Mouse (Mus musculus): Measurements from ENCODE around the gene Polr2i. TPM values are rescaled to one million over a fixed set of nuclear protein-coding genes. Genes with fewer than 3 reads are reported as not detected.

Polr2i gene
- polyA plus RNA-seq, 1 experiment from 2014 or later, result 158 TPM

DNA sequence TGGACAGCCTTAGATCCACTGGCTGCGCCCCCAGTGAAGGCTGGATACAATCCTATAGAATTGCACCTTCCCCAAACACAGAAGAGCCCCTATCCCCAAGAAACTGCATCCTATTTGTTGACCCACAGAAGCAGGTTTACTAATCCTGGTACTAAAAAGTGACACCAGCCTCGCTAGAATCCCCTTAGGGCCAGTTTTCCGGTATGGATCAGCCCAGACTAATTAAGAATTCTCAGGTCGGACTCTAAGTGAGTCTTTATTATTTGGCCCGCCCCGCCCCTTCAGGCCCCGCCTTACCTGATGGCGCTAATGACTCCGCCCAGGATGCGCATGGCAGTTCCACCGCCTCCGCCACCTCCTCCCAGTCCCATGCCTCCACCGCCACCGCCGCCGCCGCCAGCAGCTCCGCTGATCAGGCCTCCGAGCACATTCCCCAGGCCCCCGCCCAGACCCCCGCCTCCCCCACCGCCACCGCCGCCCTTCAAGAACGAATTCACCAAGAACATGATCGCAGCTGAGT, 38.1 kb upstream of the Polr2i start:
- under 1% methylated on average over 26 of the region's 26 CpGs for WGBS

DNA sequence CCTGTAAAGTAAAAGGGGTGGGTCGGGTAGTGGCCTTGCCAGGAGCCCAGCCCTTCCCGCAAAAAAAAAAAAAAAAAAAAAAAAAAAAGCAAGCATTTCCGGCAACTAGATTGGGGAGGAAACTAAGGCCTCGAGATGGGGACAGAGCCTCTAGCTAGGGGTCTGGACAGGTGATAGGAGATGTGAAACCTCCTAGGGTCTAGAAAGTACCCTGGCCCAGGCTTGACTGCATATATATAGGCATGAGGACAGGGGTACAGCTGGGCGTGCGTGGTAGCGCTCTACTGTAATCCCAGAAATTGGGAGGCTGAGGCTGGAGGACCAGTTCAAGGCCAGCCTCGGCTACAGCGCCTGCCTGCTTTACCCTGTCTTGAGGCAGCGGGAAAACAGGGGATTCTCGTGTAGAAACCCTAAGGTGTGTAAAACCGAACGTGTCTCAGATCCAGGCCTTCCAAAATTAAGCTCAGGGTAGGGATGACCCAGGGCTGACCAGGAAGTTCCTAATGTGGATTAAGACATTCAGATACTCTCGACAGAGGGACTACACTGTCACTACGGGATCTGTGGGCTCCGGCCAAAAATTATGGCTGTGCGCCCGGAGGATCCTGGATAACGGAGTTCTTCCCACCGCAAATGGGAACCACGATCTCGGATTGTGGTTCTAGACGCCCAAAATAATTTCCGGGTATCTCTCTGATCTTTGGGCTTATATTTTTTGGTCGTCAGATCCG, 37.5 kb upstream of the Polr2i start:
- H3K4me1 ChIP-seq (ENCODE audit: control insufficient read depth, insufficient read depth, low read length), result peaks cover 16% of the 10 kb centered on the region
- peak overlapping the region; percentile 65 for H3K4me2 ChIP-seq (ENCODE audit: low read length)
- peak; percentile 38 for ATAC-seq
- under 1% methylated on average over 26 of the region's 26 CpGs for WGBS
- peak overlapping the region; percentile 83 for H3K4me3 ChIP-seq (ENCODE audit: low read depth, low read length)
- peak overlapping the region; percentile 84 for H3K27ac ChIP-seq (ENCODE audit: low read length)
- H3K9me3 ChIP-seq (replicated peaks; ENCODE audit: control insufficient read depth, low read length, poor library complexity, severe bottlenecking), result no peaks in the 10 kb centered on the region
- H3K36me3 ChIP-seq (ENCODE audit: control insufficient read depth, insufficient read depth, low read length), result peaks cover 14% of the 10 kb centered on the region
- H3K27me3 ChIP-seq (ENCODE audit: control insufficient read depth, insufficient read depth, low read depth, low read length), result no peaks in the 10 kb centered on the region
- H3K9ac ChIP-seq (ENCODE audit: low read depth, low read length), result peak overlapping the region; percentile 87

More for the DNA sequence above, 38.1 kb upstream of the Polr2i start:
- H3K9ac ChIP-seq (ENCODE audit: low read depth, low read length), result peak overlapping the region; percentile 87
- no peaks in the 10 kb centered on the region for H3K27me3 ChIP-seq (ENCODE audit: control insufficient read depth, insufficient read depth, low read depth, low read length)
- ATAC-seq, result peak; percentile 68
- H3K36me3 ChIP-seq (ENCODE audit: control insufficient read depth, insufficient read depth, low read length), result peaks cover 17% of the 10 kb centered on the region
- H3K9me3 ChIP-seq (replicated peaks; ENCODE audit: control insufficient read depth, low read length, poor library complexity, severe bottlenecking), result no peaks in the 10 kb centered on the region
- H3K4me2 ChIP-seq (ENCODE audit: low read length), result peak overlapping the region; percentile 65
- peaks cover 16% of the 10 kb centered on the region for H3K4me1 ChIP-seq (ENCODE audit: control insufficient read depth, insufficient read depth, low read length)
- H3K27ac ChIP-seq (ENCODE audit: low read length), result peak overlapping the region; percentile 84
- H3K4me3 ChIP-seq (ENCODE audit: low read depth, low read length), result peak overlapping the region; percentile 83

DNA sequence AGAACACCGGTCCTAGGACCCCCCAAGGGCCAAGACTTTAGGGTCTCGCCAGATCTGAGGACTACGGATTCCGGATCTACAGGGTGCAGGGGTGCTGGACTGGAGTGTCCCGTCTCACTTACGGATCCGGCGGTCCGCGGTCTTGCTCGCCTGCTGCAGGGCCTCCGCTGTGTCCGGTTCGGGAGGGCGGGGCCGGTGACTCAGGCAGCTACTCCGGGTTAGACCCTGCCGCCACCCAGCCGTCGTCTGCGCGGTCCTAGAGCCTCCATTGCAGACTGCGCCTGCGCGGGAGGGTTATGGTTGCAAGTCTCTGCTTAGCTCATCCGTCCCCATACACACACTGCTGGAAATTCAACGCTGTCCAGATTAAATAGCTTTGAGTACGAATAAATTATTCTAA, 36.9 kb upstream of the Polr2i start:
- Histone ChIP-seq H3K27me3 (ENCODE audit: control insufficient read depth, insufficient read depth, low read depth, low read length) (no peaks in the 10 kb centered on the region), H3K9me3 (replicated peaks; ENCODE audit: control insufficient read depth, low read length, poor library complexity, severe bottlenecking) (no peaks in the 10 kb centered on the region), H3K9ac (ENCODE audit: low read depth, low read length) (peak overlapping the region; percentile 87), H3K4me2 (ENCODE audit: low read length) (peak overlapping the region; percentile 65), H3K4me1 (ENCODE audit: control insufficient read depth, insufficient read depth, low read length) (peaks cover 16% of the 10 kb centered on the region), H3K36me3 (ENCODE audit: control insufficient read depth, insufficient read depth, low read length) (peaks cover 13% of the 10 kb centered on the region), H3K4me3 (ENCODE audit: low read depth, low read length) (peak overlapping the region; percentile 83), H3K27ac (ENCODE audit: low read length) (peak overlapping the region; percentile 84)
- under 1% methylated on average over 28 of the region's 28 CpGs for WGBS
- peak; percentile 91 for ATAC-seq

DNA sequence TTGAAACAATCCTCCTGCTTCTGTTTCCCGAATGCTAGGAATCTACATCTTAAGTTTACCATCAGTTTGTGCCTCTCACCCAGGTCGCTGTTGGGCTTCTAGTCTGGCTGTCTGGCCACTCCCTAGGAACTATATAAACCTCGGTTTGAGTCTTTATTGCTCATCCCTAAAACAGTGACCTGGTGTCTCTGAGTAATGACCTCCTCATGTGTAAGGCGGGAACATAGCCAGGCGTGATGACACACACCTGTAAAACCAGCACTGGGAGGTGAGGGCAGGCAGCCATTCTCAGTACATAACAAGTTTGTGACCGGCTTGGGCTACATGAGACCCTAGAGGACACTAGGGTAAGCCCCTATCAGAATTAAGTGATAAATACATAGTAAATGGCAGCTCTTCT, 36.3 kb upstream of the Polr2i start:
- Histone ChIP-seq H3K4me1 (ENCODE audit: control insufficient read depth, insufficient read depth, low read length) (peaks cover 16% of the 10 kb centered on the region), H3K4me3 (ENCODE audit: low read depth, low read length) (peak overlapping the region; percentile 83; the same call in 1 of the 2 replicates), H3K9me3 (replicated peaks; ENCODE audit: control insufficient read depth, low read length, poor library complexity, severe bottlenecking) (no peaks in the 10 kb centered on the region), H3K36me3 (ENCODE audit: control insufficient read depth, insufficient read depth, low read length) (peaks cover 8% of the 10 kb centered on the region), H3K27me3 (ENCODE audit: control insufficient read depth, insufficient read depth, low read depth, low read length) (no peaks in the 10 kb centered on the region), H3K4me2 (ENCODE audit: low read length) (peak overlapping the region; percentile 65), H3K27ac (ENCODE audit: low read length) (no peak overlapping the region; the same call in 1 of the 2 replicates), H3K9ac (ENCODE audit: low read depth, low read length) (peak overlapping the region; percentile 87; the same call in 1 of the 2 replicates)
- ATAC-seq, result no peak
- 75% methylated on average over 6 of the region's 6 CpGs for WGBS

DNA sequence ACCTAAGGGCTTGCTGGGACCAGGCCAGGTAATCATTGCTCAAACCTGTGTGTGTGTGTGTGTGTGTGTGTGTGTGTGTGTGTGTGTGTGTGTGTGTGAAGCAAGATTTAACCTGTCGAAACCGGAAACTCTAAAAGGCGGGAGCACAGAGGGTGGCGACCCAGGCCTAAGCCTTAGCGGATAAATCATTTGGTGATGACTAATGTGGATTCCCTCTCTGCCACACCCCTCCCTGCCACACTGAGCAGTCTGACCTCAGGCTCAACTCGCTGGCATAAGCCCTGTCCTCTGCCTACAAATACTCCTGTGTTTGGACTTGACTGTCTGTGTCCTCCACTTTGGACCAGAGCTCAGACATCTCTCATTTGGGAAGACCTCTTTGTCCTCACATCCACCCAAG, 35.6 kb upstream of the Polr2i start:
- H3K4me1 ChIP-seq (ENCODE audit: control insufficient read depth, insufficient read depth, low read length), result peaks cover 16% of the 10 kb centered on the region
- no peaks in the 10 kb centered on the region for H3K27me3 ChIP-seq (ENCODE audit: control insufficient read depth, insufficient read depth, low read depth, low read length)
- WGBS, result 75% methylated on average over 6 of the region's 6 CpGs
- H3K9ac ChIP-seq (ENCODE audit: low read depth, low read length), result no peak overlapping the region
- H3K36me3 ChIP-seq (ENCODE audit: control insufficient read depth, insufficient read depth, low read length), result peaks cover 8% of the 10 kb centered on the region
- H3K4me2 ChIP-seq (ENCODE audit: low read length), result no peak overlapping the region
- H3K27ac ChIP-seq (ENCODE audit: low read length), result no peak overlapping the region
- no peak overlapping the region for H3K4me3 ChIP-seq (ENCODE audit: low read depth, low read length)
- no peak for ATAC-seq
- H3K9me3 ChIP-seq (replicated peaks; ENCODE audit: control insufficient read depth, low read length, poor library complexity, severe bottlenecking), result no peaks in the 10 kb centered on the region

DNA sequence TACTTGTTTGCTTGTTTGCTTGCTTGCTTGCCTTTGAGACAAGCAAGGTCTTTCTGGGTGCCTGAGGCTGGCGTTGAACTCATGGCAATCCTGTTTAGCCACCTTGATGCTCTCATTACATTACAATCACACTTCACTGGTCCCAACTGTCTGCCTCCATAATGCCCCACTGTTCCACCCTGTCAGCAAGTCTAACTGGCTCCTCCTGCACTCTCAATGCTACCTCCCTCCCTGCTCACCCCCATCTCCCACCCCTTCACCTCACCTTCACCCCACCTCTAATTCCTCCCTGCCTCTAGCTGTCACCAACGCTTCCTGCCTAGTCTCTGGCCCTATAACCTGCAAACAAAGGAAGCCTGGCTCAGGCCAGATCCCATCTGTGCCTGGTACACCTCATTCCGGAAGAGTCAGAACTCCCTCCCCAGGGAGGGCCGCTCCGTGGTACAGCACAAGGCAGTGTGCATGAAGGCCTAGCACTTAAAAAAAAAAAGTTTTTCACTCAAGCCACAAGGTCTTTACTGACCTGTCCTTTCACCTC, 34.1 kb upstream of the Polr2i start:
- no peak for ATAC-seq
- no peak overlapping the region for H3K4me2 ChIP-seq (ENCODE audit: low read length)
- H3K9ac ChIP-seq (ENCODE audit: low read depth, low read length), result no peak overlapping the region
- 73% methylated on average over 5 of the region's 5 CpGs for WGBS
- H3K4me3 ChIP-seq (ENCODE audit: low read depth, low read length), result no peak overlapping the region
- no peaks in the 10 kb centered on the region for H3K36me3 ChIP-seq (ENCODE audit: control insufficient read depth, insufficient read depth, low read length)
- no peaks in the 10 kb centered on the region for H3K27me3 ChIP-seq (ENCODE audit: control insufficient read depth, insufficient read depth, low read depth, low read length)
- H3K9me3 ChIP-seq (replicated peaks; ENCODE audit: control insufficient read depth, low read length, poor library complexity, severe bottlenecking), result no peaks in the 10 kb centered on the region
- peaks cover 14% of the 10 kb centered on the region for H3K4me1 ChIP-seq (ENCODE audit: control insufficient read depth, insufficient read depth, low read length)
- no peak overlapping the region for H3K27ac ChIP-seq (ENCODE audit: low read length)

DNA sequence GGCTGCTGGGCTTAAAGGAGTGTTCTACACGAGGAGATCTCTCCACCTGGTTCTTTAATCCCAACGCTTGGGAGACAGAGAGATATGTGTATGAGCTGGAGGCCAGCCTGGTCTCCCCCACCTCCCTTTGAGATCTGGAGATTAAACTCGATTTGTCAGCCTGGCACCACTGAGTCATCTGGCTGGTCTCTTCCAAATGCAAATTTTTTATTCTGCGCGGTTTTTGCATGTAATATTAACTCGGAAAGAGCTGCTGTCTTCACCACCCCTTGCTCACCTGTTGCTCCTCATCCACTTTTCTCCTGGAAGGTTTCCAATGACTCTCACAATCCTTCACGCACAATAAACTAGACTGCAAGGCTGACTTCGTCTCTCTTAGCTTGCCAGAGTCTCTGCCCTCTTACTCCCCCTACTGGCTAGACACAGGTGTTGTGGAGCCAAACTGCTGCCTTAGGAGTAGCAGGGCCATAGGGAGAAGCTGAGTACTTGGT, 33.2 kb upstream of the Polr2i start, which contains the start of gene Capns1:
Gene Capns1 (minus strand): TSS at position 331 of the 491 bp plus-strand sequence.
- Histone ChIP-seq H3K4me2 (ENCODE audit: low read length) (peak within 1 kb of the TSS; percentile 26), H3K9me3 (replicated peaks; ENCODE audit: control insufficient read depth, low read length, poor library complexity, severe bottlenecking) (no peaks in the 10 kb centered on the region), H3K4me1 (ENCODE audit: control insufficient read depth, insufficient read depth, low read length) (peaks cover 6% of the 10 kb centered on the region; the same call in 1 of the 2 replicates), H3K4me3 (ENCODE audit: low read depth, low read length) (peak within 1 kb of the TSS; percentile 5; the same call in 1 of the 2 replicates), H3K36me3 (ENCODE audit: control insufficient read depth, insufficient read depth, low read length) (no peaks in the 10 kb centered on the region), H3K27me3 (ENCODE audit: control insufficient read depth, insufficient read depth, low read depth, low read length) (no peaks in the 10 kb centered on the region), H3K27ac (ENCODE audit: low read length) (no peak within 1 kb of the TSS), H3K9ac (ENCODE audit: low read depth, low read length) (0 out of 2 replicates have a peak within 1 kb of the TSS, but pooled peaks have one; percentile 0)
- ATAC-seq, result no peak
- WGBS, result 5% methylated on average over 8 of the region's 8 CpGs

DNA sequence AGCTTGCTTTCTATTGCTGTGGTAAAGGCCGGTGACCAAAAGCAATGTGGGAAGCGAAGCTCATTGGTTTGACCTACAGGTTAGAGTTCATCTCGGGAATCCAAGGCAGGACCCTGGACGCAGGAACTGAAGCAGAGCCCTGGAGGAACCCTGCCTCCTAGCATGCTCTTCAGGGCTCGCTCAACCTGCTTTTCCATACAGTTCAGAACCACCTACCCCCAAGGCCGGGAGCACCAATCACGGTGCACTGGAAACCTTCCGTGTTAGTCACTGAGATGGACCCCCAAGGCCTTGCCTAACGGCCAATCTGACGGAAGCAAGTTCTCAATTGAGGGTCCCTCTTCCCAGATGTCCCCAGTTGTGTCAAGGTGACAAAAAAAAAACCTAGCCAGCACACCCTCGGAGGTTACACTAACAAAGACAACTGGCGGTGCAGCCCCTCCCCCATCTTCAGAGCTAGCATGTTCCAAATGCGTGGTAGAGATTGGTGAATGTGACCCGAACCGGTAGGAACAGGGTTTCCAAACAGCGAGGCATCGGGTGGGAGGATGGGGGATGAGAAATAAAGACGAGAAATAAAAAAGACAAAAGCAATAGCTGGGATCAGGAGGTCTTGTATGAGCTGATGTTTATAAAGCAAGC, 32.1 kb upstream of the Polr2i start:
- ATAC-seq, result no peak
- H3K27me3 ChIP-seq (ENCODE audit: control insufficient read depth, insufficient read depth, low read depth, low read length), result no peaks in the 10 kb centered on the region

More for the DNA sequence above, 32.1 kb upstream of the Polr2i start:
- no peak overlapping the region for H3K4me2 ChIP-seq (ENCODE audit: low read length)
- no peaks in the 10 kb centered on the region for H3K9me3 ChIP-seq (replicated peaks; ENCODE audit: control insufficient read depth, low read length, poor library complexity, severe bottlenecking)
- H3K36me3 ChIP-seq (ENCODE audit: control insufficient read depth, insufficient read depth, low read length), result no peaks in the 10 kb centered on the region
- no peak overlapping the region for H3K27ac ChIP-seq (ENCODE audit: low read length)
- H3K4me3 ChIP-seq (ENCODE audit: low read depth, low read length), result no peak overlapping the region
- 80% methylated on average over 18 of the region's 18 CpGs for WGBS
- no peak overlapping the region for H3K9ac ChIP-seq (ENCODE audit: low read depth, low read length)
- H3K4me1 ChIP-seq (ENCODE audit: control insufficient read depth, insufficient read depth, low read length), result peaks cover 6% of the 10 kb centered on the region; the same call in 1 of the 2 replicates
